Mouse (Mus musculus) CH12F3 (cell line): Measurements from ENCODE around the gene Wfikkn2.

ENCODE experiments used
- in situ Hi-C: fragments of 300-500 bp; cut with MboI; formaldehyde crosslinking; loops from 2 replicates; pipeline ENCODE4 v1.14.3; 2020; ENCODE audit warnings: low sequenced_read_pairs

Gene Wfikkn2

DNA sequence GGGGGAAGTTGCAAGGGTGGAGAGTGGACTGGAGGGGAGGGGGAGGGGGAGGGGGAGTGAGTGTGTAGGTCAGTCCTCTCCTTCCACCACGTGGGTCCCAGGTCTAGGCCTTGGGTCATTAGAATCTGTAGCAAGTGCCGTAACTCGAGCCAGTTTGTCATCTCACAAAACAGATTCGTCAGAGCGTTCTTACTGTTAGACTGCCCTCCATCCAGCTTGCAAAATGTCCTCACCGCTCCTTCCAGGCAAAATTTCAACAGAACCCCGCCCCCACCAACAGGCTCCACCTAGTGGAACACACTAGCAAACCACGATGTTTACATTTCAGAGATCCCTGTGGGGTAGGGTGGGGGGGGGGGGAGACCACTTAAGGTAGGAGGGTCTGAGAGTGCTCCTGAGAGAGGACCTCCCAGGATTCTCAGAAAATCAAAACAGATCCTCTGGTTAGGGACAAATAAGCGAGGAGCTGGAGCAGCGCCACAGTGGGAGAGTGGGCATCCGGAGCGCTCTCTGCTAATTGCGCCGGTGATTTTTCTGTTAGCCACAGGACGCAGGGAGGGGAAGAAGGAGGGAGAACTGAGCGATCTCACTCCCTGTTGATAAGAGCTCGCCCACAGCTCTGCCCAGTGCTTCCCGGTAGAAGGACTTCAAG is 19.5 kb upstream of the Wfikkn2 start:
- in situ Hi-C loops: no loop called here

DNA sequence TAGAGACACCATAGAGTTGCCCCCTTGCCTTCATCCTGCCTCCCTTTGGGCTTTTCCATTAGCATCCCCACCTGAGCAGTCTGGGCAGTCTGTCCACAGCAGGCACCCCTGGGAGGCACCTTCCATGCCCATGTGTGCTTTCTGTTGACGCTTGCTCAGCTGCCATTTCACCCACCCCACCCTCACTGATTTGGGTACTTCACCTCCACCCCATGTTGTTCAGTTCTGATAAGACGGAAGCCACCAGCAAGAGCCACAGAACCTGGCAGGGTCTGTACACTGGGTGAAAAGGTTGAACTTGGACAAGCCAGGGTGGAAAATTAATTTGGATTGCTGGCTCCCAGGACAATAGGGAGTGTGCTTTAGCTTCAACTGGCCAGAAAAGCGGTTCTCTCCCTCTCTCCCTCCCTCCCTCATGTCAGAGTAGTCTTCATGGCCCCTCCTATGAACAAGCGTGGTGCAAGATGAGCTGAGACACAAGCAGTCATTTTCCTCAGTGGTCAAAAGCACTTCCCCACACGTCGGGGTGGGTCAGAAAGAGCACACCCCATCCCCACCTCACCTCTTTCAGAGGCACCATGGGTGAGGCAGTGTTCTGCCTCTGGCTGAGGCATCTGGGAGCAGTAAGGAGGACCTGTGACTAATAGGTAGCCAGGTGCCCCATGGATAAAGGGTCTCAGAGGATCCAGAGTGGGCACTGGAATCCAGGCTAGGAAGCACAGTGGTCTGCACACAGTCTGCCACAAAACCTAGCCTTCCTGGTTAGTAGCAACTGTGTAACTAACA is 16.0 kb upstream of the Wfikkn2 start:
- in situ Hi-C loops: no loop called here

- in situ Hi-C loops: no loop called here
Observed at GRCm38 (mm10) chr11:94259814-94260213, 14.0 kb upstream of the Wfikkn2 start.

DNA sequence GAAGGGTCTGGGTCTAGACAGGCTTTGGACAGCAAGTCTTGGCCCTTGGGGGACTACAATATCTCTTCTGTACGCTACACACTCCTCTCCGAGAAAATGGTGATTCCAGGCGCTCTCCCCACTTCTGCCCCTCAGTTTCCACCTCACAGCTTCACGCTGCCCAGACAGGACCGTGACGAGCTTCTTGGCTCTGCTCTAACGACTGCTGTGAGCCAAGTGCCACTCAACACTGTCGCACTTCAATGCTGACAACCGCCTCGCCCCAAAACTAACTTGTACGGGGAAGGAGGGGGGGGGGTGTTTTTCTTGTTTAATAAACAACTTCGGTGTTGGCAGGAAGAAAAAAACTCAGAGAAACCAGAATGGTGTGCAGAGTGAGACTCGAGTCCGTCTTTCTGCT is 12.2 kb upstream of the Wfikkn2 start:
- in situ Hi-C loops: no loop called here

- in situ Hi-C loops: no loop called here
Observed at GRCm38 (mm10) chr11:94255733-94256132, 9.9 kb upstream of the Wfikkn2 start.

DNA sequence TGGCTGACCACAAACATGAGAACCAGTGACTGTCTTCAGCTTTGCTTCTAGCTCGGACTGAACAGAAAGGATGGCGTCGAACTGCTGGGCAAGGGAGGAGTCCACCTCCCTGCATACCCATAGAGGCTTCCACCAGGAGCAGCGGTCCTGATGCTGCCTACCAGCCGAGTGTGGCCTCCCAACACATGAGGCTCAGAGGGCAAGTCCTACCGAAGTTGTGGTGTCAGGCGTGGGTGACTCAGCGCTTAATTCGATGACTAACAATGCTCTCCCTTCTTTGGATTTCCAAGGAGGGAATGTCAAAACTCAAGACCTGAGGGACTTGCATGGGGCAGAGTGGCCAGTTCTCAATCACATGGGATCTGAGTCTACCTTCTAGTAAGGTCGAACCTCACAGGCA is 7.9 kb upstream of the Wfikkn2 start:
- in situ Hi-C loops: no loop called here

- in situ Hi-C loops: no loop called here
Observed at GRCm38 (mm10) chr11:94253156-94253555, 7.4 kb upstream of the Wfikkn2 start.

GRCm38 (mm10) chr11:94246789-94247061 is 920 bp upstream of the Wfikkn2 start:
- in situ Hi-C loops: no loop called here

GRCm38 (mm10) chr11:94244385-94244784 is 1.4 kb downstream of the Wfikkn2 start:
- in situ Hi-C loops: no loop called here

- in situ Hi-C loops: no loop called here
Observed at GRCm38 (mm10) chr11:94243422-94244180, 2.2 kb downstream of the Wfikkn2 start.

GRCm38 (mm10) chr11:94242760-94243421 is 2.9 kb downstream of the Wfikkn2 start:
- in situ Hi-C loops: no loop called here

GRCm38 (mm10) chr11:94239706-94240105 is 6.1 kb downstream of the Wfikkn2 start:
- in situ Hi-C loops: loop anchor here (5.0 kb wide), 1 partner anchor 48 kb away; no protein-coding TSS in a partner anchor

DNA sequence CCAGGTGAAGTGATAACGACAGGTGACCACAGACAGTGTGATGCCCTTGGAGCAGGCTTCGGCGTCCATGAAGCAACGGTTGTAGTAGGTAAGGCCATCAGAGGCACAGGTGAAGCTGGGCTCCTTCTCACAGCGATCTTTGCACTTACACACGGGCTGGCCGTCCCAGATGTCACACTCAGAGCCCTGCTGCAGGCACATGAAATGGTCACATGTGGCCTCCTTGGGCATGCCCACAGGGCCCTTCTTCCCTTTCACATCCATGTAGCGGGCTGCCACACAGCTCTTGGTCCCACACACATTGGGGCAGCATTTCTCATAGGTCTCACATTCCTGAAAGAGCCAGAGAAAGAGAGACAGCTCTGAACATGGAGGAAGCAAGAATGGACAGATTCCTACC is 7.0 kb downstream of the Wfikkn2 start:
- in situ Hi-C loops: loop anchor here (5.0 kb wide), 1 partner anchor 49 kb away; no protein-coding TSS in a partner anchor

GRCm38 (mm10) chr11:94236074-94236473 is 9.7 kb downstream of the Wfikkn2 start:
- in situ Hi-C loops: loop anchor here (5.0 kb wide), 1 partner anchor 51 kb away; no protein-coding TSS in a partner anchor

DNA sequence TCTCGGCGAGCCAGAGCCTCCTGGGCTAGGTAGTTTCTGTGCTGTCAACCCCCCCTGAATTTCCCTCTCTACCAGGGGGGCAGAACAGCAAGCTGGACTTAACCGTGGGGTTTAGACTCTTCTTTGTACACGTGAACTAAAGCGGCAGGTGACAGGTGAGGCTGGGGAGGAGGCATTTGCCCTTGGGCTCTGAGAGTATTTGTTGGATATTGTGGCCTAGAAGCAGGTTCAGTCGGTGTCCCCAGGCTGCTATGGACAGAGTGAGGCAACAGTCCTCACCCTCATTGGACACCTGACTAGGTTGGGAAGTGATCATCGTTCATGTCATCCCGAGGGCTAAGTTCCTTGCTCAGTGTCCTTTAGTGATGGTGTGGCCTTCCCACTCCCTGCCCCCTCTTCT is 10.9 kb downstream of the Wfikkn2 start:
- in situ Hi-C loops: loop anchor here (5.0 kb wide), 1 partner anchor 52 kb away; no protein-coding TSS in a partner anchor

GRCm38 (mm10) chr11:94234380-94234779 is 11.4 kb downstream of the Wfikkn2 start:
- in situ Hi-C loops: no loop called here

GRCm38 (mm10) chr11:94233405-94233804 is 12.4 kb downstream of the Wfikkn2 start:
- in situ Hi-C loops: no loop called here

DNA sequence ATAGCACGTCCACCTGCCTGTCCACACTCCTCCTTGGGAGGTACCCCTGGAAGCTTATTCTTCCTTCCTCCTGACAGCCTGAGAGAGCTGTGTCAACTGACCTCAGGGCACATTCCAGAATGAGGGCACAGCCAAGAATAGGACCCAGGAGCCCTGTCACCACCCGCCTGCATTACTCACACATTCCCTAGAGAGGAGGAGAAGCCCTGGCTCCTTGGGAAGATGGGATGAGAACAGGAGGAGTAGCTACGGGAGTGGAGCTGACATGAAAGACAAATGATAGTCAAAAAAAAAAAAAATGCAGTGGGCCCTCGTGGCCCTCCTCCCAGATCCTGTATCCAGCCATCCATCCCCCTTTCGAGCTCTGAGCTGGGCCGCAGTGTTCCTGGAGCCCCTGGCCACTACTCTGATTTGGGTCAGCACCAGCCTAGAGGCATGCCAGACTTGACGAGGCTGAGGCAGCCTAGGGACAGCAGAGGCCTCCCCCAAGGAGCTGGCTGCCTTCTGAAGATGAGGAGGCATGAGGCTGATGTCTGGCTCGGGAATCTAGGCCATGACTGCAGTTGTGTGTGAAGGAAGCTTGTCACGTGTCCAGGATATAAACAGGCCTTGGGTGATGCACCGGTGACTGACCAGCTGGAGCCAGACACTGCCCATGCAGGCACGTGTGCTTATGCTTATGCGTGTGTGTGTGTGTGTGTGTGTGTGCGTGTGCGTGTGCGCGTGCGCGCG is 13.8 kb downstream of the Wfikkn2 start:
- in situ Hi-C loops: no loop called here

GRCm38 (mm10) chr11:94230244-94230643 is 15.6 kb downstream of the Wfikkn2 start:
- in situ Hi-C loops: no loop called here

- in situ Hi-C loops: no loop called here
Observed at GRCm38 (mm10) chr11:94229207-94229960, 16.4 kb downstream of the Wfikkn2 start.
